Mouse (Mus musculus) neutrophil, adult 59 days (primary cell): ENCODE data around the gene Cdkn2d. TPM values are rescaled to one million over a fixed set of nuclear protein-coding genes. Genes with fewer than 3 reads are reported as not detected.

Experiments used
- total RNA-seq, 2 experiments: library from RNA; stranded (reverse); gene quantifications; 1 replicate in 1 of 2; 2 replicates in 1 of 2; pipeline ENCODE4 v1.2.4; 2023

Gene Cdkn2d
- 100 to 1,000 TPM; 121 to 129 TPM for total RNA-seq

GRCm38 (mm10) chr9:21291022-21291787, at the start of gene Cdkn2d:
Cdkn2d (minus strand) TSS chr9:21291407.

GRCm38 (mm10) chr9:21320619-21321512, 29.7 kb upstream of the Cdkn2d start, which contains the start of gene Slc44a2:
Slc44a2 (plus strand) TSS chr9:21320698.

DNA sequence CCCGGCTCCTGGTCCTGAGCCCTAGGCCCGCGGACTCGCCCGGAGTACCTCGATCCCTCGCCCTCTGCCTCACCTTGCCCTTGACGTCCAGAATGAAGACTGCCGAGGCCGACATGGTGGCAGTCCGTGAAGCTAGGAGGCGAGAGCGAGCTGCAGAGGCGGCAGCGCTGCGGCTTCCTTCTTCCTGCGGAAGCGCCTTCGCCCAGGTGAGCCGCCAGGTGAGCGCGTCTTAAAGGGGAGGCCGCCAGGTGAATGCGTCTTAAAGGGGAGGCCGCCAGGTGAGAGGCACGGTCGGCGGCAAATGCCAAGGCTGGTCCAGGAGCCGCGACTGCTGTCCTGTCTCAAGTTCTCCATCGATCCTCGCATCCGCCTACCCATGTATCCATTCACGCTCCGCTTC, 20.9 kb upstream of the Cdkn2d start, which contains the start of gene Ap1m2:
Gene Ap1m2, minus strand, starts transcription at position 204 of the 400 bp plus-strand sequence.

GRCm38 (mm10) chr9:21287571-21288402, 3.4 kb downstream of the Cdkn2d start, which contains the start of gene Kri1:
Kri1 (minus strand) TSS chr9:21287969.

GRCm38 (mm10) chr9:21265000-21265561, 26.1 kb downstream of the Cdkn2d start, which contains the start of gene Atg4d:
Atg4d (plus strand) TSS chr9:21265293.

DNA sequence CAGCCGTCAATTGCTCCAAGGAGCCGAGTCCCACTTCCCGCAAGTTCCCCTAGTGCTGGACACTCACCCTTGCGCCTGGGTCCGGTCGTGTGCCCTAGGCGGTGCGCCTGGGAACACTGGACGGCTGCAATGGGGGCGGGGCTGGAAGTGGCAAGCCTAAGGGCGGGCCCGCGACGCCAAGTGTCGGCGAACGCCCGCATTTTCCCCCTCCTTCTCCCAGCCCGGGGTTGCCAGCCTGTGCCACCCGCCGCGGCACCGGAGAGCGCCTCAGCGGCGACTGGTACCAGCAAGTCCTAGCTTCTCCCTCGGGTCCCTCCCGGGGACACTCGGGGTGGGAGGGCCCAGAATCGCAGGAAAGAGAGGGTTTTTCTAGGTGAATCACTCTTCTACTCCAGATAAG, 42.9 kb downstream of the Cdkn2d start, which contains the start of gene S1pr5:
Gene S1pr5, minus strand, starts transcription at position 118 of the 400 bp plus-strand sequence.

GRCm38 (mm10) chr9:21238733-21239464, 52.3 kb downstream of the Cdkn2d start, which contains the start of gene Keap1:
Keap1 (minus strand) TSS chr9:21239361.

Other genes starting within 250 kb of the Cdkn2d start
- not detected for gene Zglp1, start 224.3 kb downstream of the Cdkn2d start, total RNA-seq
- under 1 TPM; 0.22 to 0.29 TPM for gene Gm49373, start 218.3 kb downstream of the Cdkn2d start, total RNA-seq
- 1 to 10 TPM; 6.5 to 6.9 TPM for gene Fdx1l, start 217.8 kb downstream of the Cdkn2d start, total RNA-seq
- gene Gm38431, start 199.4 kb downstream of the Cdkn2d start, total RNA-seq, result 1 to 10 TPM; 1.5 to 2.5 TPM
- 10 to 100 TPM; 49.1 to 62.5 TPM for gene Raver1, start 199.4 kb downstream of the Cdkn2d start, total RNA-seq
- gene Tyk2, start 160.2 kb downstream of the Cdkn2d start, total RNA-seq, result 10 to 100 TPM; 40.0 to 51.1 TPM
- gene Cdc37, start 141.4 kb downstream of the Cdkn2d start, total RNA-seq, result 10 to 100 TPM; 69.5 to 82.3 TPM
- 1 to 10 TPM; 5.0 to 7.1 TPM for gene Pde4a, start 125.7 kb downstream of the Cdkn2d start, total RNA-seq
- 10 to 100 TPM; 27.2 to 28.5 TPM for gene Keap1, start 52.0 kb downstream of the Cdkn2d start, total RNA-seq
- 1 to 10 TPM; 2.2 to 2.4 TPM for gene S1pr5, start 43.0 kb downstream of the Cdkn2d start, total RNA-seq
- gene Atg4d, start 26.1 kb downstream of the Cdkn2d start, total RNA-seq, result 10 to 100 TPM; 45.6 to 49.8 TPM
- gene Kri1, start 3.4 kb downstream of the Cdkn2d start, total RNA-seq, result 10 to 100 TPM; 82.2 to 87.7 TPM
- 1 to 10 TPM; 3.2 to 3.7 TPM for gene Ap1m2, start 20.9 kb upstream of the Cdkn2d start, total RNA-seq
- 100 to 1,000 TPM; 130 to 143 TPM for gene Slc44a2, start 29.3 kb upstream of the Cdkn2d start, total RNA-seq
- gene Ilf3, start 76.5 kb upstream of the Cdkn2d start, total RNA-seq, result 10 to 100 TPM; 38.1 to 39.5 TPM
- gene Qtrt1, start 120.4 kb upstream of the Cdkn2d start, total RNA-seq, result 10 to 100 TPM; 10.5 to 18.5 TPM
- 100 to 1,000 TPM; 251 to 254 TPM for gene Dnm2, start 133.5 kb upstream of the Cdkn2d start, total RNA-seq
- gene Tmed1, start 218.8 kb upstream of the Cdkn2d start, total RNA-seq, result 1 to 10 TPM; 5.0 to 7.5 TPM
- gene AB124611, start 234.8 kb upstream of the Cdkn2d start, total RNA-seq, result 100 to 1,000 TPM; 240 to 247 TPM